Mouse (Mus musculus): ENCODE measurements around the gene Zfp809. TPM values are rescaled to one million over a fixed set of nuclear protein-coding genes. Genes with fewer than 3 reads are reported as not detected.

Zfp809 gene
- polyA plus RNA-seq, 1 experiment from 2014 or later, result 10.1 TPM

DNA sequence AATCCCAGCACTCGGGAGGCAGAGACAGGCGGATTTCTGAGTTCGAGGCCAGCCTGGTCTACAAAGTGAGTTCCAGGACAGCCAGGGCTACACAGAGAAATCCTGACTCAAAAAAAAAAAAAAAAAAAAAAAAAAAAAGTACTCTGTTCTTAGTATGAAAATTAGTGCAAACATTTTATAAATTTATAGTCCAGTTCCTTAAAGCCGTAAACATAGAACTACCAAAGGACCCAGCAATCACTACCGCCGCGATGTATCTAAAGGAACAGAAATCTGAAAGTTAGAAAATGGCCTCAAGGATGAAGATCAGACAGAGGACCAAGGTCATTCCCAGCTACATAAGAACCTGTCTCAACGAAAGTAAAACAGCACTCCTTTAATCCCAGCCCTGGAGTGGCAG is 33.3 kb downstream of the Zfp809 start:
- Histone ChIP-seq H3K27me3 (replicated peaks; ENCODE audit: control insufficient read depth, insufficient read depth, low read length) (0 out of 2 replicates have a peak, but pooled peaks cover 2% of the 10 kb centered on the region), H3K27ac (ENCODE audit: low read length) (no peak overlapping the region), H3K4me1 (replicated peaks; ENCODE audit: control insufficient read depth, insufficient read depth, low read length) (0 out of 2 replicates have a peak, but pooled peaks cover 4% of the 10 kb centered on the region), H3K4me2 (ENCODE audit: low read length) (peak overlapping the region; percentile 74), H3K9ac (replicated peaks; ENCODE audit: low read depth, low read length) (no peak overlapping the region; the same call in 1 of the 2 replicates), H3K4me3 (replicated peaks; ENCODE audit: low read length) (peak overlapping the region; percentile 70), H3K9me3 (ENCODE audit: control insufficient read depth, low read length) (peaks cover 3% of the 10 kb centered on the region; the same call in 1 of the 2 replicates), H3K36me3 (ENCODE audit: control insufficient read depth, insufficient read depth) (peaks cover 15% of the 10 kb centered on the region)
- WGBS, result 86% methylated on average over 8 of the region's 8 CpGs
- ATAC-seq, result no peak

DNA sequence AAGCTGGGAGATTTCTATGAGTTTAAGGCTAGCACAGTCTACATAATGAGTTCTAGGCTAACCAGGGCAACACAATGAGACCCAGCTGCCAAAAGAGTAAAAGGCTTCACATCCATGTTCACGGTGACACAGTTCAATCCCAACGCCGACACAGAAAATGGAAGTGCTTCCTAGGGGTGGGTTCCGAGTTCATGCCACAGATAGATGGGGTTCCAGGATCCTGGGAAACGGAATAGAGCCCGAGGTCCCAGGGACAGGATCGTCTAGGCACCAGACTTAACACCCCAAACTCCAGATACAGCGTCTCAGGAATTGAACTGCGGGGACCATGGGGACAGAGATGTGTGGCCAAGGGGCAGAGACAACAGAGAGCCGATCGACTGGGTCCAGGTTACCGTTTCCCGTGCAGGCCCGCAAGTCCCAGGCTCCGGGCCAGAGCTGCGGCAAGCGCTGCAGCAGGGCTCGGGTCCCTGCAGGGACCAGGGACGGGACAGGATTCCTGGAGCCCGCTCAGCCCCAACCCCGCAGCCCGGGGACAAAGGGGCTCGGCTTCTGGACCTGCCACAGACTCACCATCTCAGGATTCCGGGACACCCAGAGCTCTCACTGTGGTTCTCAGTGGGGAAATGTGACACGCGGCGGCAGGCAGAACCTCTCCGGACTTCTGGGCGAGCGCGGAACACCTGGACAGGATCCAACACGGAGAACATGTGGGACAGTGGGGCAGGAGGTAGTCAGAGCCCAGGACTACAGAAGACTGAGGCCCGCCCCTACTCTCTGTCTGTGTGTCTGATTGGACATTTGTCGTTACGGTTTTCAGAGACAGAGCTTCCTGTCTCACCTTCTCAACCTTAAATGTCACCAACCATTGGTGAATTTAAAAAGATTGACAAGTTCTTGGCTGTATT is 33.9 kb downstream of the Zfp809 start, which contains the start of gene Zfp599:
TSS of gene Zfp599 (minus strand) at position 712 of the 908 bp plus-strand sequence.
- Histone ChIP-seq H3K27me3 (replicated peaks; ENCODE audit: control insufficient read depth, insufficient read depth, low read length) (0 out of 2 replicates have a peak, but pooled peaks cover 2% of the 10 kb centered on the region), H3K9ac (replicated peaks; ENCODE audit: low read depth, low read length) (peak within 1 kb of the TSS; percentile 86), H3K4me3 (replicated peaks; ENCODE audit: low read length) (peak within 1 kb of the TSS; percentile 70), H3K4me1 (replicated peaks; ENCODE audit: control insufficient read depth, insufficient read depth, low read length) (0 out of 2 replicates have a peak, but pooled peaks cover 4% of the 10 kb centered on the region), H3K9me3 (ENCODE audit: control insufficient read depth, low read length) (no peaks in the 10 kb centered on the region; the same call in 1 of the 2 replicates), H3K4me2 (ENCODE audit: low read length) (peak within 1 kb of the TSS; percentile 74), H3K27ac (ENCODE audit: low read length) (peak within 1 kb of the TSS; percentile 32; the same call in 1 of the 2 replicates), H3K36me3 (ENCODE audit: control insufficient read depth, insufficient read depth) (peaks cover 10% of the 10 kb centered on the region)
- ATAC-seq, result peak; percentile 94
- WGBS, result under 1% methylated on average over 35 of the region's 35 CpGs

DNA sequence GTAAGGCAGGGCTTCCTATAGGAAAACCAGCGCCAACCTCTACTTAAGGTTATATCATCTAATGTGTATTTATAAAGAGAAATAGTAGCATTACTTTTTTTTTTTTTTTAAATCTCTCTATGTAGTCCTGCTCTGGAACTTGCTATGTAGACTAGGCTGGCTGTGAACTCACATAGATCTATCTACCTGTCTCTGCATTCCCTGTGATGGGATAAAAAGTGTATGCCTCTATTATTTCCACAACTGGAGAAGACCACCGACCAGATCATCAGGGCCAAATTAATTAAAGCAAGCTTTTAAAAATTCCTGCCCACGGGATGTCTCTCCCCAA is 34.5 kb downstream of the Zfp809 start:
- Histone ChIP-seq H3K27ac (ENCODE audit: low read length) (no peak overlapping the region), H3K4me1 (replicated peaks; ENCODE audit: control insufficient read depth, insufficient read depth, low read length) (0 out of 2 replicates have a peak, but pooled peaks cover 4% of the 10 kb centered on the region), H3K9ac (replicated peaks; ENCODE audit: low read depth, low read length) (peak overlapping the region; percentile 86; the same call in 1 of the 2 replicates), H3K4me3 (replicated peaks; ENCODE audit: low read length) (peak overlapping the region; percentile 70), H3K4me2 (ENCODE audit: low read length) (peak overlapping the region; percentile 74), H3K27me3 (replicated peaks; ENCODE audit: control insufficient read depth, insufficient read depth, low read length) (0 out of 2 replicates have a peak, but pooled peaks cover 2% of the 10 kb centered on the region), H3K36me3 (ENCODE audit: control insufficient read depth, insufficient read depth) (peaks cover 8% of the 10 kb centered on the region), H3K9me3 (ENCODE audit: control insufficient read depth, low read length) (no peaks in the 10 kb centered on the region; the same call in 1 of the 2 replicates)
- WGBS, result 29% methylated on average over 3 of the region's 3 CpGs
- ATAC-seq, result no peak

DNA sequence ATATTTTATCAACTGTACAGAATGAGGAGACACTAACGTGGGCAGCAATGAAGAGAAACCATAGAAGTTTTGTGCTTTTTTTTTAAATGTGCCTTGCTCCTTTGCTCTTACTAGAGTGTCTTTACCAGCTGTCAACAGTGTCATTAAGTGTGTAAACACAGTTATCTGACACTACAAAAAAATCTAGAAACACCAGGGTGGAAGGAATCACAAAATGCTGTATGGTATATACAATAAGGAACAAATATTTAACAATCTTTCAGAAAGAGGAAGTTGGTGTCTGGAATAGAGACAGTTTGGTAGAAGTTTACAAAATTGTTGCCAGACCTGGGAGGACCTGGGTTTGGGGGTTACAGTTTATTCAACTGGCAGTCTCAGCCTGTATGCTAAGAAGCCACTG is 36.1 kb downstream of the Zfp809 start:
- H3K27ac ChIP-seq (ENCODE audit: low read length), result no peak overlapping the region
- no peaks in the 10 kb centered on the region for H3K36me3 ChIP-seq (ENCODE audit: control insufficient read depth, insufficient read depth)
- no peak for ATAC-seq
- no peak overlapping the region for H3K4me2 ChIP-seq (ENCODE audit: low read length)
- no peak overlapping the region for H3K9ac ChIP-seq (replicated peaks; ENCODE audit: low read depth, low read length)
- no peaks in the 10 kb centered on the region for H3K9me3 ChIP-seq (ENCODE audit: control insufficient read depth, low read length)
- H3K27me3 ChIP-seq (replicated peaks; ENCODE audit: control insufficient read depth, insufficient read depth, low read length), result 0 out of 2 replicates have a peak, but pooled peaks cover 2% of the 10 kb centered on the region
- H3K4me3 ChIP-seq (replicated peaks; ENCODE audit: low read length), result no peak overlapping the region
- H3K4me1 ChIP-seq (replicated peaks; ENCODE audit: control insufficient read depth, insufficient read depth, low read length), result 0 out of 2 replicates have a peak, but pooled peaks cover 4% of the 10 kb centered on the region
- 82% methylated on average over 1 of the region's 1 CpGs for WGBS

DNA sequence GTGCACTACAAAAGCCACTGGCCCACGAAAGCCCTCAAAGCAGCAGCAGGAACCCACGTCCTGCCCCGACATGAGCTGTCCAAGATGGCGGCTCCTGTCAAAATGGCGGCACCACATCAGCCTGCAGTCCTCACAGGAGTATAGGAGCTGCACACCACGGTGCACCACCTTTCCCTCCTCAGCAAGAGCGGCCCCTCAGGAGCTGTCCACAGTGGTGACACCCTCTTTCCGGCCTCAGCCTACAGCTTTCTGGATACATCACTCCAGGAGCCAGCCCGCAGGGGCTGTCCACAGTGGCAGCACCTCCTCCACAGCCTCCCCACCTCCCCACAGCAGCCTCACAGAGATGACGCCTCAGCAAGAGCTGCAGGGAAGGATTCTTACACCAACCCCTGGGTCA is 37.1 kb downstream of the Zfp809 start:
- Histone ChIP-seq H3K4me2 (ENCODE audit: low read length) (no peak overlapping the region), H3K27me3 (replicated peaks; ENCODE audit: control insufficient read depth, insufficient read depth, low read length) (0 out of 2 replicates have a peak, but pooled peaks cover 2% of the 10 kb centered on the region), H3K4me3 (replicated peaks; ENCODE audit: low read length) (no peak overlapping the region), H3K4me1 (replicated peaks; ENCODE audit: control insufficient read depth, insufficient read depth, low read length) (0 out of 2 replicates have a peak, but pooled peaks cover 4% of the 10 kb centered on the region), H3K36me3 (ENCODE audit: control insufficient read depth, insufficient read depth) (no peaks in the 10 kb centered on the region), H3K27ac (ENCODE audit: low read length) (no peak overlapping the region), H3K9me3 (ENCODE audit: control insufficient read depth, low read length) (no peaks in the 10 kb centered on the region), H3K9ac (replicated peaks; ENCODE audit: low read depth, low read length) (no peak overlapping the region)
- ATAC-seq, result no peak
- WGBS, result 93% methylated on average over 10 of the region's 10 CpGs

DNA sequence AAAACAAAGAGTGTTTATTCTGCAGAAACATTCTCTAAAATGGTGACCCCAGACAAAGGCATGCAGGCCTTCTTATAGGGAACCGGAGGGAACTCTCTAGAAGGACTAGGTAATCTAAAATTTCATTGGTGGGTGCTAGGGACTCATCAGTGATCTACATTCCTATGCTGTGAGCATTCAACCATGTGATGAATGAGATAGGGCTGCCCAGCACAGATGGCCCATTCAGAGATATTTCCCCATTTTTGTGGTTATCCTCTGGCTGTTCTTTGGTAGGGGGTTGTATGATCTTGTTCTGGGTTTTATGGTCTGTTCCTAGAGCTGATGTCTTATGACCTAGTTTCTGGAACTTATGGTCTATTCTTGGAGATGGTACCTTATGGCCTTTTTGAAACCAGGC is 43.4 kb downstream of the Zfp809 start:
- H3K27me3 ChIP-seq (replicated peaks; ENCODE audit: control insufficient read depth, insufficient read depth, low read length), result no peaks in the 10 kb centered on the region
- H3K27ac ChIP-seq (ENCODE audit: low read length), result no peak overlapping the region
- no peaks in the 10 kb centered on the region; the same call in 1 of the 2 replicates for H3K9me3 ChIP-seq (ENCODE audit: control insufficient read depth, low read length)
- no peaks in the 10 kb centered on the region for H3K4me1 ChIP-seq (replicated peaks; ENCODE audit: control insufficient read depth, insufficient read depth, low read length)
- 100% methylated on average over 1 of the region's 1 CpGs for WGBS
- no peak overlapping the region for H3K4me3 ChIP-seq (replicated peaks; ENCODE audit: low read length)
- no peak overlapping the region for H3K9ac ChIP-seq (replicated peaks; ENCODE audit: low read depth, low read length)
- no peak for ATAC-seq
- peaks cover 2% of the 10 kb centered on the region; the same call in 1 of the 2 replicates for H3K36me3 ChIP-seq (ENCODE audit: control insufficient read depth, insufficient read depth)
- no peak overlapping the region for H3K4me2 ChIP-seq (ENCODE audit: low read length)

DNA sequence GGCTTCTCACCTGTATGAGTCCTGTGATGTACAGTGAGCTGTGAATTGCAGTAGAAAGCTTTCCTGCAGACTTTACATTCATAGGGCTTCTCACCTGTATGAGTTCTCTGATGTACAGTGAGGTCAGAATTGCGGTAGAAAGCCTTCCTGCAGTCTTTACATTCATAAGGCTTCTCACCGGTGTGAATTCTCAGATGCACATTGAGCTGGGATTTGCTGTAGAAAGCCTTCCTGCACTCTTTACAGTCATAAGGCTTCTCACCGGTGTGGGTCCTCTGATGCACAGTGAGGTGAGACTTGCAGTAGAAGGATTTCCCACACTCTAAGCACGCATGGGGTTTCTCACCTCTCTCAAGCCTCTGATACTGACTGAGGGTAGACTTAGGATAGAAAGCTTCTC is 53.2 kb downstream of the Zfp809 start:
- Histone ChIP-seq H3K9me3 (ENCODE audit: control insufficient read depth, low read length) (peaks cover 64% of the 10 kb centered on the region), H3K27me3 (replicated peaks; ENCODE audit: control insufficient read depth, insufficient read depth, low read length) (no peaks in the 10 kb centered on the region), H3K4me3 (replicated peaks; ENCODE audit: low read length) (no peak overlapping the region), H3K4me1 (replicated peaks; ENCODE audit: control insufficient read depth, insufficient read depth, low read length) (no peaks in the 10 kb centered on the region), H3K9ac (replicated peaks; ENCODE audit: low read depth, low read length) (no peak overlapping the region), H3K4me2 (ENCODE audit: low read length) (no peak overlapping the region), H3K36me3 (ENCODE audit: control insufficient read depth, insufficient read depth) (peaks cover 76% of the 10 kb centered on the region), H3K27ac (ENCODE audit: low read length) (no peak overlapping the region)
- WGBS, result 100% methylated on average over 4 of the region's 4 CpGs
- no peak for ATAC-seq

Other genes starting within 250 kb of the Zfp809 start
- 0.76 and 1.5 TPM in 2 replicates for gene Rgl3, start 236.3 kb upstream of the Zfp809 start, polyA plus RNA-seq (2015; fragmentation: Nextera tagmentation; extraction: Ambion mirVana)
- 3.6 and 5.2 TPM in 2 replicates for gene Ccdc151, start 223.1 kb upstream of the Zfp809 start, polyA plus RNA-seq (2015; fragmentation: Nextera tagmentation; extraction: Ambion mirVana)
- gene Prkcsh, start 222.9 kb upstream of the Zfp809 start, polyA plus RNA-seq (2015; fragmentation: Nextera tagmentation; extraction: Ambion mirVana), result 90.0 and 93.9 TPM in 2 replicates
- 77.6 and 101 TPM in 2 replicates for gene Elavl3, start 173.7 kb upstream of the Zfp809 start, polyA plus RNA-seq (2015; fragmentation: Nextera tagmentation; extraction: Ambion mirVana)
- not detected in 2 replicates for gene Gm49318, start 154.5 kb upstream of the Zfp809 start, polyA plus RNA-seq (2015; fragmentation: Nextera tagmentation; extraction: Ambion mirVana)
- 20.7 and 22.4 TPM in 2 replicates for gene Zfp653, start 154.3 kb upstream of the Zfp809 start, polyA plus RNA-seq (2015; fragmentation: Nextera tagmentation; extraction: Ambion mirVana)
- 62.5 and 67.4 TPM in 2 replicates for gene Ecsit, start 140.3 kb upstream of the Zfp809 start, polyA plus RNA-seq (2015; fragmentation: Nextera tagmentation; extraction: Ambion mirVana)
- gene Cnn1, start 126.5 kb upstream of the Zfp809 start, polyA plus RNA-seq (2015; fragmentation: Nextera tagmentation; extraction: Ambion mirVana), result 0.60 and 0.78 TPM in 2 replicates
- 147 and 168 TPM in 2 replicates for gene Elof1, start 108.5 kb upstream of the Zfp809 start, polyA plus RNA-seq (2015; fragmentation: Nextera tagmentation; extraction: Ambion mirVana)
- gene Acp5, start 90.0 kb upstream of the Zfp809 start, polyA plus RNA-seq (2015; fragmentation: Nextera tagmentation; extraction: Ambion mirVana), result 0.42 TPM in 1 of 2 replicates, not detected in the other
- 72.5 and 78.8 TPM in 2 replicates for gene Pigyl, start 68.9 kb upstream of the Zfp809 start, polyA plus RNA-seq (2015; fragmentation: Nextera tagmentation; extraction: Ambion mirVana)
- gene Zfp872, start 37.6 kb upstream of the Zfp809 start, polyA plus RNA-seq (2015; fragmentation: Nextera tagmentation; extraction: Ambion mirVana), result 0.29 and 0.37 TPM in 2 replicates
- gene Zfp599, start 34.2 kb downstream of the Zfp809 start, polyA plus RNA-seq (2015; fragmentation: Nextera tagmentation; extraction: Ambion mirVana), result 12.6 and 12.9 TPM in 2 replicates
- gene Zfp810, start 81.9 kb downstream of the Zfp809 start, polyA plus RNA-seq (2015; fragmentation: Nextera tagmentation; extraction: Ambion mirVana), result 35.0 and 36.1 TPM in 2 replicates
- 10.6 and 14.3 TPM in 2 replicates for gene Anln, start 163.5 kb downstream of the Zfp809 start, polyA plus RNA-seq (2015; fragmentation: Nextera tagmentation; extraction: Ambion mirVana)
- gene 9530077C05Rik, start 185.8 kb downstream of the Zfp809 start, polyA plus RNA-seq (2015; fragmentation: Nextera tagmentation; extraction: Ambion mirVana), result 11.3 and 12.5 TPM in 2 replicates
- not detected in 2 replicates for gene Gm17545, start 228.6 kb downstream of the Zfp809 start, polyA plus RNA-seq (2015; fragmentation: Nextera tagmentation; extraction: Ambion mirVana)
- 63.1 and 66.0 TPM in 2 replicates for gene Rp9, start 244.0 kb downstream of the Zfp809 start, polyA plus RNA-seq (2015; fragmentation: Nextera tagmentation; extraction: Ambion mirVana)